Mouse (Mus musculus) heart, adult 2 months (tissue): ENCODE data around the gene Hoxb6. TPM values are rescaled to one million over a fixed set of nuclear protein-coding genes. Genes with fewer than 3 reads are reported as not detected.
A peak's percentile ranks its signal among the peaks of the same experiment; 100 is the strongest.

Experiments used
- DNase-seq, 2 experiments: peaks; one replicate each; pipeline ENCODE4 v3.0.0; 2021
- H3K27ac ChIP-seq: fragments of 200-600 bp; 2 replicates; pipeline ENCODE4 v1.8.1; 2022
- H3K27me3 ChIP-seq: fragments of 200-500 bp; 2 replicates; pipeline ENCODE4 v1.6.1; 2012; ENCODE audit warnings: mild to moderate bottlenecking, low read length, inconsistent platforms, mixed read lengths; ENCODE audit not compliant: control insufficient read depth, insufficient read depth
- H3K36me3 ChIP-seq: fragments of 200-500 bp; 2 replicates; pipeline ENCODE4 v1.6.1; 2012; ENCODE audit warnings: low read length, inconsistent platforms; ENCODE audit not compliant: control insufficient read depth, insufficient read depth
- H3K4me1 ChIP-seq: fragments of 200-500 bp; 2 replicates; pipeline ENCODE4 v1.6.1; 2011; ENCODE audit warnings: low read length; ENCODE audit not compliant: control insufficient read depth, insufficient read depth
- H3K4me3 ChIP-seq: fragments of 200-600 bp; 2 replicates; pipeline ENCODE4 v1.8.1; 2022
- H3K79me2 ChIP-seq: fragments of 200-500 bp; replicated peaks from 2 replicates; pipeline ENCODE4 v1.6.1; 2012; ENCODE audit warnings: mild to moderate bottlenecking, inconsistent platforms, low read length, moderate library complexity, mixed read lengths; ENCODE audit not compliant: control insufficient read depth, insufficient read depth
- H3K9ac ChIP-seq: fragments of 200-500 bp; 2 replicates; pipeline ENCODE4 v1.6.1; 2012; ENCODE audit warnings: low read depth, mild to moderate bottlenecking, control low read depth, inconsistent platforms, low read length, mixed read lengths
- CTCF ChIP-seq: fragments of 200-600 bp; IDR thresholded peaks from 2 replicates; pipeline ENCODE4 v1.8.1; 2022; ENCODE audit warnings: antibody characterized with exemption, mild to moderate bottlenecking, moderate library complexity
- EP300 ChIP-seq: fragments of 200-500 bp; IDR thresholded peaks from 2 replicates; pipeline ENCODE4 v1.6.1; 2011; ENCODE audit warnings: low read depth, low read length, control low read depth; ENCODE audit not compliant: insufficient read depth
- POLR2A ChIP-seq: fragments of 200-500 bp; IDR thresholded peaks from 2 replicates; pipeline ENCODE4 v1.6.1; 2011; ENCODE audit warnings: mild to moderate bottlenecking, low read depth, low read length, control low read depth; ENCODE audit not compliant: insufficient read depth
- WGBS: fragments of 180-500 bp; shearing (Covaris S2); methylation state at CpG from one replicate; pipeline ENCODE4 v1.1.7; 2018; 5-methylcytosine and 5-hydroxymethylcytosine counted together
- intact Hi-C: fragments of 180-260 bp; cut with DNase I; formaldehyde crosslinking; loops from one replicate; pipeline ENCODE4 v1.15.1; 2025
- polyA plus RNA-seq: library from polyadenylated mRNA; depleted of rRNA; stranded (reverse); fragments of >200 nt; gene quantifications from 2 replicates; pipeline ENCODE4 v1.2.3, GENCODE M21; 2012
- total RNA-seq, 2 experiments: library from RNA; stranded (reverse); gene quantifications; 2 replicates each; pipeline ENCODE4 v1.2.3; 2021

Hoxb6 gene
- total and polyA plus RNA-seq, 3 experiments: not detected

- H3K27me3 ChIP-seq: peaks cover 21% of the 10 kb centered on the region
- no peaks in the 10 kb centered on the region for H3K4me1 ChIP-seq
- H3K36me3 ChIP-seq: no peaks in the 10 kb centered on the region
- TF ChIP-seq EP300 (no peak), CTCF (no peak), POLR2A (no peak)
- 16% methylated on average over 4 of the region's 4 CpGs for WGBS
- DNase-seq: no peak
- no peaks in the 10 kb centered on the region for H3K79me2 ChIP-seq
- peak overlapping the region; percentile 47 for H3K4me3 ChIP-seq
- H3K27ac ChIP-seq: peak overlapping the region; percentile 75
- no peak overlapping the region for H3K9ac ChIP-seq
- intact Hi-C loops: no loop called here
These were observed 50.3 kb downstream of the Hoxb6 start for GRCm38 (mm10) chr11:96342576-96342930.

- intact Hi-C loops: no loop called here
- H3K9ac ChIP-seq: no peak overlapping the region
- 65% methylated on average over 2 of the region's 2 CpGs for WGBS
- H3K27ac ChIP-seq: no peak overlapping the region
- TF ChIP-seq EP300 (no peak), POLR2A (no peak), CTCF (no peak)
- no peak for DNase-seq
- no peaks in the 10 kb centered on the region for H3K36me3 ChIP-seq
- peaks cover 21% of the 10 kb centered on the region for H3K27me3 ChIP-seq
- H3K79me2 ChIP-seq: no peaks in the 10 kb centered on the region
- no peak overlapping the region for H3K4me3 ChIP-seq
- no peaks in the 10 kb centered on the region for H3K4me1 ChIP-seq
These were observed 51.0 kb downstream of the Hoxb6 start for GRCm38 (mm10) chr11:96343206-96343745.

- no peak overlapping the region for H3K27ac ChIP-seq
- intact Hi-C loops: no loop called here
- no peak overlapping the region for H3K4me3 ChIP-seq
- H3K4me1 ChIP-seq: no peaks in the 10 kb centered on the region
- DNase-seq: no peak
- no peaks in the 10 kb centered on the region for H3K79me2 ChIP-seq
- 32% methylated on average over 40 of the region's 40 CpGs for WGBS
- TF ChIP-seq EP300: no peak
- no peaks in the 10 kb centered on the region for H3K36me3 ChIP-seq
- no peak overlapping the region for H3K9ac ChIP-seq
- H3K27me3 ChIP-seq: peaks cover 21% of the 10 kb centered on the region
These were observed 52.0 kb downstream of the Hoxb6 start for GRCm38 (mm10) chr11:96344061-96344877.

GRCm38 (mm10) chr11:96344878-96345159, 52.5 kb downstream of the Hoxb6 start:
- WGBS: 31% methylated on average over 6 of the region's 6 CpGs
- Histone ChIP-seq H3K79me2 (no peaks in the 10 kb centered on the region), H3K9ac (no peak overlapping the region), H3K4me3 (no peak overlapping the region), H3K27me3 (peaks cover 21% of the 10 kb centered on the region), H3K27ac (no peak overlapping the region), H3K36me3 (no peaks in the 10 kb centered on the region), H3K4me1 (no peaks in the 10 kb centered on the region)
- intact Hi-C loops: no loop called here
- TF ChIP-seq POLR2A: no peak
- no peak for TF ChIP-seq CTCF
- TF ChIP-seq EP300: no peak
- DNase-seq: no peak

GRCm38 (mm10) chr11:96345220-96345892, 53.1 kb downstream of the Hoxb6 start:
- no peaks in the 10 kb centered on the region for H3K4me1 ChIP-seq
- no peaks in the 10 kb centered on the region for H3K36me3 ChIP-seq
- peak overlapping the region; percentile 30 for H3K4me3 ChIP-seq
- no peak for TF ChIP-seq POLR2A
- no peak for TF ChIP-seq CTCF
- TF ChIP-seq EP300: no peak
- H3K27me3 ChIP-seq: peaks cover 21% of the 10 kb centered on the region
- H3K9ac ChIP-seq: peak overlapping the region; percentile 22
- peak in 1 of 2 experiments; percentile 37 for DNase-seq
- intact Hi-C loops: no loop called here
- H3K79me2 ChIP-seq: no peaks in the 10 kb centered on the region
- 8% methylated on average over 52 of the region's 56 CpGs for WGBS
- no peak overlapping the region for H3K27ac ChIP-seq
